In the genomic region with DNA sequence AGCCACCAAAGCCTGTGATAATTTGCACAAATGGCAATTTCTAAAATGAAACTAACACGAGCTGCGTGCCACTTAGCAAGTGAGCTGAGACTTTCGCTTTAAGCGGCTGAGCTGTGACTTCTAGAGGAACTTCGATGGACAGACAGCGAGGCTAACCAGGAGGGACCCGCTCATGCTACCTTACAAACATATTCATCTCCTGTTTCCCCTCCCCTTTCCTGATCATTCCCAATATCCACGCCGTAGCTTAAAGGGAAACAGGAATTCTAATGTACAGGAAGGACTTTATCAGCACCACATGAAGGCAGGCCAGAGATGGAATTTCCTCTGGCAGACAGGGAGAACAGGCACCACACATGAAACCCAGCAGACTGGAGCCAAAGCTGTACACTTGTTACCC, we compare ENCODE assay signal across 8 mouse cellular contexts. TPM values are rescaled to one million over a fixed set of nuclear protein-coding genes. Genes with fewer than 3 reads are reported as not detected.
A peak's percentile ranks its signal among the peaks of the same experiment; 100 is the strongest.
DNase-seq lines count a peak whose midpoint lies in the region; ATAC-seq and TF ChIP-seq lines count a peak whose summit lies in the region.
"Had no signal": no experiment of that assay in that cellular context is flagged by ENCODE, and none has a peak within 500 bp of the region (broad histone marks: within the 10 kb centered on the region; RNA-seq: fewer than 3 reads in every experiment).

No protein-coding gene starts in this region.

- H3K4me3 ChIP-seq in lung, embryonic 14.5 days (ENCODE audit: low read depth, low read length) = no peak overlapping the region
- H3K4me3 ChIP-seq in forebrain, postnatal 0 days (ENCODE audit: low read depth, low read length) = peak overlapping the region; percentile 6; the same call in 1 of the 2 replicates
- H3K4me3 ChIP-seq in stomach, embryonic 14.5 days (ENCODE audit: low read depth, low read length) = no peak overlapping the region

- 77% methylated on average over 9 of the region's 9 CpGs for WGBS in lung, embryonic 14.5 days
- WGBS in forebrain, postnatal 0 days = 73% methylated on average over 9 of the region's 9 CpGs
- 70% methylated on average over 9 of the region's 9 CpGs for WGBS in stomach, embryonic 14.5 days

- peak overlapping the region; percentile 23; the same call in 1 of the 2 replicates for H3K4me2 ChIP-seq in lung, embryonic 14.5 days
- peak overlapping the region; percentile 39 for H3K4me2 ChIP-seq in forebrain, postnatal 0 days (ENCODE audit: low read depth)
- peak overlapping the region; percentile 27 for H3K4me2 ChIP-seq in stomach, embryonic 14.5 days (replicated peaks; ENCODE audit: low read depth, low read length)

- no peak for DNase-seq in lung, embryonic 14.5 days
- DNase-seq in lung, adult 18-20 months = no peak
- no peak for DNase-seq in forebrain, postnatal 0 days
- DNase-seq in urinary bladder, postnatal 10 days (ENCODE audit: low spot score) = no peak
- DNase-seq: gastrocnemius, postnatal 25 days had no signal

- H3K9ac ChIP-seq in lung, embryonic 14.5 days = no peak overlapping the region
- peak overlapping the region; percentile 35 for H3K9ac ChIP-seq in forebrain, postnatal 0 days
- no peak overlapping the region for H3K9ac ChIP-seq in stomach, embryonic 14.5 days (replicated peaks; ENCODE audit: low read depth, low read length)

- no peak overlapping the region for H3K27ac ChIP-seq in lung, embryonic 14.5 days (ENCODE audit: low read depth)
- peak overlapping the region; percentile 51 for H3K27ac ChIP-seq in forebrain, postnatal 0 days (ENCODE audit: low read depth, low read length)
- peak overlapping the region; percentile 21; the same call in 1 of the 2 replicates for H3K27ac ChIP-seq in stomach, embryonic 14.5 days (ENCODE audit: low read length)

- peaks cover 19% of the 10 kb centered on the region; the same call in 1 of the 2 replicates for H3K36me3 ChIP-seq in lung, embryonic 14.5 days (ENCODE audit: insufficient read depth)
- H3K36me3 ChIP-seq in forebrain, postnatal 0 days (ENCODE audit: insufficient read depth) = peaks cover 8% of the 10 kb centered on the region
- peaks cover 3% of the 10 kb centered on the region; the same call in 1 of the 2 replicates for H3K36me3 ChIP-seq in stomach, embryonic 14.5 days (ENCODE audit: control insufficient read depth, insufficient read depth, low read length)

- no peak for TF ChIP-seq CTCF in lung, embryonic 14.5 days (IDR thresholded peaks at IDR 0.05; ENCODE audit: low read depth)
- TF ChIP-seq CTCF in forebrain, postnatal 0 days (IDR thresholded peaks at IDR 0.05; ENCODE audit: low read depth) = no peak

- H3K4me1 ChIP-seq in lung, embryonic 14.5 days (ENCODE audit: insufficient read depth) = peaks cover 9% of the 10 kb centered on the region; the same call in 1 of the 2 replicates
- 0 out of 2 replicates have a peak, but pooled peaks cover 4% of the 10 kb centered on the region for H3K4me1 ChIP-seq in forebrain, postnatal 0 days (ENCODE audit: insufficient read depth)
- peaks cover 48% of the 10 kb centered on the region for H3K4me1 ChIP-seq in stomach, embryonic 14.5 days (ENCODE audit: control insufficient read depth, insufficient read depth, low read length)

- no peak for ATAC-seq in lung, embryonic 14.5 days (ENCODE audit: insufficient read depth)
- ATAC-seq in forebrain, postnatal 0 days = no peak
- peak; percentile 28 for ATAC-seq in inflammation-experienced regulatory T-cells, adult 6 months
- no peak for ATAC-seq in stomach, embryonic 14.5 days (ENCODE audit: insufficient number of reproducible peaks, insufficient read depth, low FRiP score, low read depth)
- no peak for ATAC-seq in erythroid progenitor cell, adult 5-6 weeks (replicated peaks; ENCODE audit: low FRiP score, poor library complexity, severe bottlenecking)

- no peaks in the 10 kb centered on the region for H3K9me3 ChIP-seq in lung, embryonic 14.5 days (ENCODE audit: low read depth, low read length)
- H3K9me3 ChIP-seq in forebrain, postnatal 0 days (ENCODE audit: low read length) = no peaks in the 10 kb centered on the region
- H3K9me3 ChIP-seq in stomach, embryonic 14.5 days (ENCODE audit: control insufficient read depth, low read depth, low read length) = no peaks in the 10 kb centered on the region

- H3K27me3 ChIP-seq in lung, embryonic 14.5 days (ENCODE audit: insufficient read depth, low read length) = no peaks in the 10 kb centered on the region
- no peaks in the 10 kb centered on the region for H3K27me3 ChIP-seq in forebrain, postnatal 0 days (ENCODE audit: insufficient read depth, low read length)
- H3K27me3 ChIP-seq in stomach, embryonic 14.5 days (ENCODE audit: control insufficient read depth, insufficient read depth, low read length) = no peaks in the 10 kb centered on the region

RNA-seq across cellular contexts. Expression of a gene that starts 15.9 kb away (rescaled TPM):
- polyA plus RNA-seq in lung, embryonic 14.5 days (2014; fragmentation: Nextera tagmentation; extraction: Ambion mirVana) = 31.4 and 33.1 TPM in 2 replicates
- total RNA-seq in forebrain, postnatal 0 days (2014; rRNA removed) = 204 and 227 TPM in 2 replicates
- 85.5 and 106 TPM in 2 replicates for polyA plus RNA-seq in forebrain, postnatal 0 days (2015; fragmentation: Nextera tagmentation; extraction: Ambion mirVana)
- polyA plus RNA-seq in inflammation-experienced regulatory T-cells, adult 6 months (2017; shearing (Covaris generic)) = under 1 TPM in 1 of 3 experiments, not detected in 2; 0.34 TPM
- polyA plus RNA-seq in stomach, embryonic 14.5 days (2014; fragmentation: Nextera tagmentation; extraction: Ambion mirVana) = 85.0 and 86.3 TPM in 2 replicates
- not detected in 2 replicates for total RNA-seq in erythroid progenitor cell, adult 5-6 weeks (2015; ENCODE audit: low replicate concordance)
- total RNA-seq in erythroid progenitor cell, adult 5-6 weeks (2017; ENCODE audit: low replicate concordance) = not detected in 2 replicates

Comparison
In these comparisons a context has a peak if more than half of its experiments do, and no peak if none do; other contexts are left out.
1. RNA of a gene that starts 15.9 kb away (polyA plus RNA-seq): 85.5 to 106 TPM in forebrain, postnatal 0 days, 85.0 to 86.3 TPM in stomach, embryonic 14.5 days and 31.4 to 33.1 TPM in lung, embryonic 14.5 days; 0.34 TPM in inflammation-experienced regulatory T-cells, adult 6 months; every median in the first group is over 10 times any median in the second.
2. Peak in every context shown above with its lines, with median percentiles within 50 percentile points of each other: H3K4me2 ChIP-seq.